Mouse (Mus musculus) spleen, adult 2 months (tissue): ENCODE results near the gene Rmi2.

Experiments used
- CTCF ChIP-seq: fragments of 200-500 bp; IDR thresholded peaks from 2 replicates; pipeline ENCODE4 v1.5.1; 2011; ENCODE audit warnings: mild to moderate bottlenecking, inconsistent platforms; ENCODE audit not compliant: insufficient read depth, insufficient read length, insufficient replicate concordance; ENCODE audit errors: extremely low read depth
- POLR2A ChIP-seq: fragments of 200-500 bp; IDR thresholded peaks from 2 replicates; pipeline ENCODE4 v1.6.1; 2011; ENCODE audit warnings: low read depth, low read length, inconsistent platforms

GRCm38 (mm10) chr16:10810376-10810775, 24.5 kb upstream of the Rmi2 start:
- TF ChIP-seq CTCF (no peak), POLR2A (no peak)
